Mouse (Mus musculus): ENCODE results near the gene Gli3. TPM values are rescaled to one million over a fixed set of nuclear protein-coding genes. Genes with fewer than 3 reads are reported as not detected.

Gli3 gene
- polyA plus RNA-seq, 1 experiment from 2014 or later, result 7.9 TPM

DNA sequence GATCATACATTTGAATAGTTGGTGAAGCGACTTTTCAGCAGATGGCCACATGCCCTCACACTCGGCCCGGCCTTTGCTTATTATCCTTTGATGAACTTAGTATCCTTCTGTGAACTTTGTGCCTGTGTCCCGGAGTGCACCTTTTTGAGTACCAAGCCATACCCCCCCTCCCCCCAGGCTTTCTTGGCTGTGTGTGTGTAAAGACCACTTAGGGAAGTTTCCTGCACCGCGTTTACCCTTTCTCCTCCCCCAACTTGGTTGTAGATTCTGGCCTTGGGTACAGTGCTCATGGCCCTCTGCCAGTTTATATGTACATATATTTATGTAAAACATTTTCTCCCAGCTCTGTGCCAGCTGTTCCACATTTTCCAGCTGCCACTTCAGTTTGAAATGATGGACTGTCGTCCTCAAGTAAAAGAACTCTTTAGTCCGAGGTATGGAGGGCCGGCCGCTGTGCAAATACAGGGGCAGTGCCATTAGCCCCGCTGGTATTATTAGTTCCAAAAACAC is 1.8 kb downstream of the Gli3 start:
- Histone ChIP-seq H3K4me1 (replicated peaks) (peaks cover 38% of the 10 kb centered on the region), H3K27me3 (peaks cover 48% of the 10 kb centered on the region), H3K9me3 (no peaks in the 10 kb centered on the region), H3K4me2 (peak overlapping the region; percentile 94), H3K4me3 (peak overlapping the region; percentile 73), H3K36me3 (no peaks in the 10 kb centered on the region), H3K9ac (peak overlapping the region; percentile 79), H3K27ac (peak overlapping the region; percentile 88; the same call in 1 of the 2 replicates)
- ATAC-seq (ENCODE audit: low FRiP score), result no peak
- under 1% methylated on average over 11 of the region's 11 CpGs for WGBS

GRCm38 (mm10) chr13:15466496-15466895 is 3.5 kb downstream of the Gli3 start:
- Histone ChIP-seq H3K36me3 (no peaks in the 10 kb centered on the region), H3K4me1 (replicated peaks) (peaks cover 45% of the 10 kb centered on the region), H3K4me2 (peak overlapping the region; percentile 94), H3K4me3 (0 out of 2 replicates have a peak overlapping the region, but pooled peaks have one; percentile 13), H3K27me3 (peaks cover 33% of the 10 kb centered on the region), H3K9ac (no peak overlapping the region), H3K9me3 (no peaks in the 10 kb centered on the region), H3K27ac (no peak overlapping the region)
- ATAC-seq (ENCODE audit: low FRiP score), result no peak
- WGBS, result 20% methylated on average over 6 of the region's 6 CpGs

DNA sequence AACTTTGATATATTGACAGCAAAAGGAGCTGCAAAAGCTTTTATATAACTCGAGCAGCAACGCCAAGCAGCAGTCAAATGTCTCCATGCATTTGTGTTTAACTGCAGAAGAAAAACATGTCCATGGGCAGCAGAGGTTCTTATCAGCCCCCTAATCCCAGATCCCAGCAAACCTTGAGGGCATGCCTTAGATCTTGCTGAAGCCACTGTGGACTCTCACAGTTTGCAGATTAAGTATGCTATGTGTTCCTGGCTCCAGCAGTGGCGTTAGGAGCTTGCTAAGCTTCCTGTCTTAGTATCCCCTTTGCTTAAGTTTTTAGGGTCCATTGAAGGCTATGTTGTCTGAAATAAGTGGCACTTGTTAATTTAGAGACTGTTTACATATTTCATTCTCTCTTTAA is 4.4 kb downstream of the Gli3 start:
- no peaks in the 10 kb centered on the region for H3K36me3 ChIP-seq
- H3K9me3 ChIP-seq, result no peaks in the 10 kb centered on the region
- peaks cover 44% of the 10 kb centered on the region for H3K4me1 ChIP-seq (replicated peaks)
- peak overlapping the region; percentile 94 for H3K4me2 ChIP-seq
- no peak for ATAC-seq (ENCODE audit: low FRiP score)
- no peak overlapping the region for H3K27ac ChIP-seq
- 23% methylated on average over 3 of the region's 3 CpGs for WGBS
- H3K27me3 ChIP-seq, result peaks cover 26% of the 10 kb centered on the region
- no peak overlapping the region for H3K4me3 ChIP-seq
- peak overlapping the region; percentile 29; the same call in 1 of the 2 replicates for H3K9ac ChIP-seq

DNA sequence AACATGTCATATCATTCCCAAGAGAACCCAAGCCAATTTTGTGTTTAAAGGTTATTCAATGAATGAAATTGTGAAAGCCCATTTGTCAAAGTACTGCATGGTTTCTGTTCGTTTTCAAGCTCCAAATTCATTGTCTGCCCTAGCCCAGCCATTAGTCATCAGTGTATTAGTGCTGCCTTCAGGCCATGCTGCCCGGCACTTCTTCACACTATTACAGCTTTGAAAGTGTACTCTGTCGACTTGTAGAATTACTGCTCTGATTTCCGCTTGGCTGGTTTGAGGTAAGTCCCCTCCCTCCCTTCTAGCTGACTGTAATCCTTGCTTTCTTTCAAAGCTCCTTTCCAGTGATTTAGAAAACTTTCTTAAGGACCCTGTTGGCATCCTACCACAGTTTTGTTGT is 5.4 kb downstream of the Gli3 start:
- peaks cover 39% of the 10 kb centered on the region for H3K4me1 ChIP-seq (replicated peaks)
- no peak overlapping the region for H3K4me3 ChIP-seq
- peaks cover 16% of the 10 kb centered on the region for H3K27me3 ChIP-seq
- H3K9me3 ChIP-seq, result no peaks in the 10 kb centered on the region
- ATAC-seq (ENCODE audit: low FRiP score), result no peak
- H3K4me2 ChIP-seq, result peak overlapping the region; percentile 22; the same call in 1 of the 2 replicates
- H3K36me3 ChIP-seq, result no peaks in the 10 kb centered on the region
- 16% methylated on average over 4 of the region's 4 CpGs for WGBS
- H3K27ac ChIP-seq, result no peak overlapping the region
- no peak overlapping the region for H3K9ac ChIP-seq

- WGBS, result 41% methylated on average over 3 of the region's 3 CpGs
- ATAC-seq (ENCODE audit: low FRiP score), result no peak
- H3K9me3 ChIP-seq, result no peaks in the 10 kb centered on the region
- no peaks in the 10 kb centered on the region for H3K36me3 ChIP-seq
- no peak overlapping the region for H3K4me3 ChIP-seq
- H3K9ac ChIP-seq, result no peak overlapping the region
- H3K4me1 ChIP-seq (replicated peaks), result peaks cover 22% of the 10 kb centered on the region
- no peak overlapping the region for H3K4me2 ChIP-seq
- H3K27me3 ChIP-seq, result peaks cover 1% of the 10 kb centered on the region; the same call in 1 of the 2 replicates
- H3K27ac ChIP-seq, result no peak overlapping the region
Measured at GRCm38 (mm10) chr13:15470056-15470455, 7.0 kb downstream of the Gli3 start.

GRCm38 (mm10) chr13:15472712-15473111 is 9.7 kb downstream of the Gli3 start:
- no peak for ATAC-seq (ENCODE audit: low FRiP score)
- Histone ChIP-seq H3K4me2 (no peak overlapping the region), H3K27me3 (no peaks in the 10 kb centered on the region), H3K9ac (no peak overlapping the region), H3K4me3 (no peak overlapping the region), H3K9me3 (no peaks in the 10 kb centered on the region), H3K27ac (no peak overlapping the region), H3K36me3 (no peaks in the 10 kb centered on the region), H3K4me1 (replicated peaks) (peaks cover 18% of the 10 kb centered on the region)
- WGBS, result 68% methylated on average over 3 of the region's 3 CpGs

GRCm38 (mm10) chr13:15474393-15474792 is 11.4 kb downstream of the Gli3 start:
- Histone ChIP-seq H3K9me3 (no peaks in the 10 kb centered on the region), H3K4me1 (replicated peaks) (peaks cover 8% of the 10 kb centered on the region; the same call in 1 of the 2 replicates), H3K36me3 (no peaks in the 10 kb centered on the region), H3K4me3 (no peak overlapping the region), H3K4me2 (no peak overlapping the region), H3K27me3 (no peaks in the 10 kb centered on the region), H3K27ac (no peak overlapping the region), H3K9ac (no peak overlapping the region)
- 69% methylated on average over 2 of the region's 2 CpGs for WGBS
- no peak for ATAC-seq (ENCODE audit: low FRiP score)

GRCm38 (mm10) chr13:15486033-15486891 is 23.2 kb downstream of the Gli3 start:
- Histone ChIP-seq H3K27ac (peak overlapping the region; percentile 5), H3K4me2 (peak overlapping the region; percentile 20), H3K4me1 (replicated peaks) (peaks cover 19% of the 10 kb centered on the region), H3K4me3 (no peak overlapping the region), H3K9me3 (no peaks in the 10 kb centered on the region), H3K9ac (no peak overlapping the region), H3K36me3 (no peaks in the 10 kb centered on the region), H3K27me3 (no peaks in the 10 kb centered on the region)
- WGBS, result 25% methylated on average over 14 of the region's 14 CpGs
- peak; percentile 54 for ATAC-seq (ENCODE audit: low FRiP score)

GRCm38 (mm10) chr13:15487334-15487733 is 24.3 kb downstream of the Gli3 start:
- Histone ChIP-seq H3K4me2 (peak overlapping the region; percentile 23; the same call in 1 of the 2 replicates), H3K9ac (no peak overlapping the region)

GRCm38 (mm10) chr13:15488065-15488464 is 25.0 kb downstream of the Gli3 start:
- Histone ChIP-seq H3K27ac (no peak overlapping the region), H3K36me3 (no peaks in the 10 kb centered on the region), H3K4me3 (no peak overlapping the region), H3K9me3 (no peaks in the 10 kb centered on the region), H3K4me1 (replicated peaks) (peaks cover 19% of the 10 kb centered on the region), H3K27me3 (no peaks in the 10 kb centered on the region), H3K9ac (no peak overlapping the region), H3K4me2 (no peak overlapping the region)
- no peak for ATAC-seq (ENCODE audit: low FRiP score)
- WGBS, result 42% methylated on average over 1 of the region's 1 CpGs

More at GRCm38 (mm10) chr13:15487334-15487733, 24.3 kb downstream of the Gli3 start:
- ATAC-seq (ENCODE audit: low FRiP score), result 0 out of 2 replicates have a peak, but pooled peaks have one; percentile 40
- H3K36me3 ChIP-seq, result no peaks in the 10 kb centered on the region
- H3K4me3 ChIP-seq, result no peak overlapping the region
- H3K27me3 ChIP-seq, result no peaks in the 10 kb centered on the region
- H3K4me1 ChIP-seq (replicated peaks), result peaks cover 19% of the 10 kb centered on the region
- H3K9me3 ChIP-seq, result no peaks in the 10 kb centered on the region
- H3K27ac ChIP-seq, result no peak overlapping the region
- 12% methylated on average over 7 of the region's 7 CpGs for WGBS

GRCm38 (mm10) chr13:15495820-15496219 is 32.8 kb downstream of the Gli3 start:
- 87% methylated on average over 4 of the region's 4 CpGs for WGBS
- Histone ChIP-seq H3K4me1 (replicated peaks) (no peaks in the 10 kb centered on the region; the same call in 1 of the 2 replicates), H3K4me2 (no peak overlapping the region), H3K4me3 (no peak overlapping the region), H3K27me3 (no peaks in the 10 kb centered on the region), H3K27ac (no peak overlapping the region), H3K9ac (no peak overlapping the region), H3K9me3 (no peaks in the 10 kb centered on the region), H3K36me3 (no peaks in the 10 kb centered on the region)
- ATAC-seq (ENCODE audit: low FRiP score), result no peak

DNA sequence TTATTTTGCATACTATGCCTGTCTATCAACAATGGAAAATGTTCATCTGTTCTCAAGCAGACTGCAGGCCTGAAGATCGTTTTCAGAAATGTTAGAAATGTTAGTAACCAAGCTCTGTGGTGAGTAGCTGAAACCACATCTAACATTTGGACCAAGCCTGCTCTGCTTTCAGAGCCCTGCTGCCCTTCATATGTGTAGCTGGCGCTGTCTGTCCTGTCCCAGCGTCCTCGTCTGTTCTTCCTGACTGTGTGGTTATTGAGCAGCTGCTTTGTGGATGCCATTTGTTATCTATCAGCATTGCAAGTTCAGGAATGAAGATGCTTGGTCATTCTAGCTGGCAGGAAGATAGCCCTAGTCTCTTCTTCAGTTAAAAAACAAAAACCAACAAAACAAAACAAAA is 35.3 kb downstream of the Gli3 start:
- Histone ChIP-seq H3K9ac (no peak overlapping the region), H3K4me1 (replicated peaks) (no peaks in the 10 kb centered on the region; the same call in 1 of the 2 replicates), H3K4me3 (no peak overlapping the region), H3K27me3 (no peaks in the 10 kb centered on the region), H3K27ac (no peak overlapping the region), H3K4me2 (no peak overlapping the region), H3K36me3 (no peaks in the 10 kb centered on the region), H3K9me3 (no peaks in the 10 kb centered on the region)
- ATAC-seq (ENCODE audit: low FRiP score), result no peak
- WGBS, result 71% methylated on average over 4 of the region's 4 CpGs
